21 mouse cellular contexts compared by ENCODE assay signal in the genomic region with DNA sequence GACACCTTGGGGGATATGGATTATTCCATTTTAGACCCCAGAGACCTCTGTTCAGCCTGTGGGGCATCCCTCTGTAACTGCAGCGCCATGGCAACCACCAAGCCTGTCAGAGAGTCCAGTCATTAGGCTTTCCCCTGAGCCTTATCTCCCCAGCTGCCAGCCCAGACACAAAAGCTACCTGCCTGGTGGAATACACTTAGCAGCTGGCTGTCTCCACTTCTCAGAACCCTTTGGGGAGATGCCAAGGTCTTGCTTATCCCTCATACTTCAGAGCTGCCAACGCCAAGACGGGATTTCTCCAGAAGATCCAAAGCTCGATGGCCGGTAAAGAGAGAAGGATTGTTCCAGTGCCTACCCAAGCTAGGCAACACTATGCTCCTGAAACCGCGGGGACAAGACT. TPM values are rescaled to one million over a fixed set of nuclear protein-coding genes. Genes with fewer than 3 reads are reported as not detected.
DNase-seq lines count a peak whose midpoint lies in the region; ATAC-seq lines count a peak whose summit lies in the region.
"Had no signal": no experiment of that assay in that cellular context is flagged by ENCODE, and none has a peak within 500 bp of the region (broad histone marks: within the 10 kb centered on the region; RNA-seq: fewer than 3 reads in every experiment).

No protein-coding gene starts in this region.

- DNase-seq in hindbrain, embryonic 10.5 days (ENCODE audit: low spot score), result peak; percentile 17
- no peak for DNase-seq in hindbrain, embryonic 11.5 days (ENCODE audit: low spot score)
- peak; percentile 21 for DNase-seq in retina, embryonic 14.5 days (ENCODE audit: low spot score)
- DNase-seq: adrenal gland, postnatal 25 days; gastrocnemius, postnatal 10 days; heart, adult 18-20 months; heart, postnatal 14 days; kidney, adult 11 months; left cerebral cortex, postnatal 4 days; right cerebral cortex, adult 18-20 months; thymus, postnatal 25 days had no signal

- peak overlapping the region; percentile 94 for H3K27ac ChIP-seq in hindbrain, embryonic 10.5 days
- H3K27ac ChIP-seq in hindbrain, embryonic 11.5 days (ENCODE audit: low read depth, low read length), result no peak overlapping the region
- H3K27ac ChIP-seq in neural tube, embryonic 13.5 days (replicated peaks), result peak overlapping the region; percentile 7
- no peak overlapping the region for H3K27ac ChIP-seq in neural tube, embryonic 15.5 days (replicated peaks)
- H3K27ac ChIP-seq in hindbrain, embryonic 13.5 days, result peak overlapping the region; percentile 90
- no peak overlapping the region for H3K27ac ChIP-seq in kidney, embryonic 16.5 days (ENCODE audit: low read length)
- H3K27ac ChIP-seq: macrophage; stomach, embryonic 15.5 days had no signal

- H3K4me2 ChIP-seq in hindbrain, embryonic 11.5 days (replicated peaks; ENCODE audit: low read depth, low read length), result no peak overlapping the region
- H3K4me2 ChIP-seq in neural tube, embryonic 13.5 days, result 0 out of 2 replicates have a peak overlapping the region, but pooled peaks have one; percentile 93
- H3K4me2 ChIP-seq in neural tube, embryonic 15.5 days, result no peak overlapping the region
- H3K4me2 ChIP-seq in hindbrain, embryonic 13.5 days, result 0 out of 2 replicates have a peak overlapping the region, but pooled peaks have one; percentile 95
- no peak overlapping the region for H3K4me2 ChIP-seq in kidney, embryonic 16.5 days (replicated peaks; ENCODE audit: low read depth, low read length)

- 76% methylated on average over 7 of the region's 7 CpGs for WGBS in hindbrain, embryonic 10.5 days
- WGBS in hindbrain, embryonic 11.5 days, result 80% methylated on average over 7 of the region's 7 CpGs
- 62% methylated on average over 7 of the region's 7 CpGs for WGBS in neural tube, embryonic 13.5 days
- WGBS in neural tube, embryonic 15.5 days, result 80% methylated on average over 7 of the region's 7 CpGs
- 69% methylated on average over 7 of the region's 7 CpGs for WGBS in hindbrain, embryonic 13.5 days
- 84% methylated on average over 7 of the region's 7 CpGs for WGBS in kidney, embryonic 16.5 days

- H3K4me1 ChIP-seq in hindbrain, embryonic 10.5 days (replicated peaks), result peaks cover 53% of the 10 kb centered on the region
- H3K4me1 ChIP-seq in hindbrain, embryonic 11.5 days (replicated peaks; ENCODE audit: control insufficient read depth, insufficient read depth, low read length), result peaks cover 10% of the 10 kb centered on the region; the same call in 1 of the 2 replicates
- peaks cover 59% of the 10 kb centered on the region for H3K4me1 ChIP-seq in neural tube, embryonic 13.5 days (replicated peaks)
- H3K4me1 ChIP-seq in neural tube, embryonic 15.5 days, result peaks cover 56% of the 10 kb centered on the region
- H3K4me1 ChIP-seq in hindbrain, embryonic 13.5 days (replicated peaks), result peaks cover 58% of the 10 kb centered on the region
- peaks cover 35% of the 10 kb centered on the region for H3K4me1 ChIP-seq in kidney, embryonic 16.5 days (ENCODE audit: insufficient read depth, low read length)

- peaks cover 20% of the 10 kb centered on the region for H3K36me3 ChIP-seq in hindbrain, embryonic 10.5 days
- H3K36me3 ChIP-seq in hindbrain, embryonic 11.5 days (ENCODE audit: control insufficient read depth, insufficient read depth, low read length), result no peaks in the 10 kb centered on the region
- H3K36me3 ChIP-seq in neural tube, embryonic 13.5 days, result peaks cover 13% of the 10 kb centered on the region
- peaks cover 9% of the 10 kb centered on the region for H3K36me3 ChIP-seq in neural tube, embryonic 15.5 days
- peaks cover 16% of the 10 kb centered on the region for H3K36me3 ChIP-seq in hindbrain, embryonic 13.5 days
- peaks cover 4% of the 10 kb centered on the region for H3K36me3 ChIP-seq in kidney, embryonic 16.5 days (ENCODE audit: insufficient read depth, low read length)

- no peak for ATAC-seq in hindbrain, embryonic 11.5 days (ENCODE audit: low FRiP score)
- ATAC-seq in neural tube, embryonic 13.5 days (ENCODE audit: low read depth), result no peak
- ATAC-seq in neural tube, embryonic 15.5 days (ENCODE audit: low FRiP score), result no peak
- no peak for ATAC-seq in hindbrain, embryonic 13.5 days (ENCODE audit: low FRiP score)
- no peak for ATAC-seq in granulocyte monocyte progenitor cell, adult 5-6 weeks (replicated peaks; ENCODE audit: poor library complexity, severe bottlenecking)
- no peak for ATAC-seq in kidney, embryonic 16.5 days (ENCODE audit: low FRiP score, low TSS enrichment)
- ATAC-seq: forebrain, embryonic 15.5 days had no signal

- no peak overlapping the region for H3K9ac ChIP-seq in hindbrain, embryonic 11.5 days (ENCODE audit: low read depth, low read length)
- no peak overlapping the region for H3K9ac ChIP-seq in neural tube, embryonic 13.5 days
- no peak overlapping the region for H3K9ac ChIP-seq in neural tube, embryonic 15.5 days (replicated peaks)
- H3K9ac ChIP-seq in hindbrain, embryonic 13.5 days, result no peak overlapping the region; the same call in 1 of the 2 replicates
- H3K9ac ChIP-seq in kidney, embryonic 16.5 days (replicated peaks; ENCODE audit: low read length), result no peak overlapping the region
- H3K9ac ChIP-seq: forebrain, embryonic 15.5 days; limb, embryonic 15.5 days; stomach, embryonic 15.5 days had no signal

- peaks cover 3% of the 10 kb centered on the region for H3K9me3 ChIP-seq in hindbrain, embryonic 10.5 days
- H3K9me3 ChIP-seq in hindbrain, embryonic 11.5 days (ENCODE audit: control insufficient read depth, low read length), result no peaks in the 10 kb centered on the region
- no peaks in the 10 kb centered on the region for H3K9me3 ChIP-seq in neural tube, embryonic 13.5 days
- no peaks in the 10 kb centered on the region for H3K9me3 ChIP-seq in neural tube, embryonic 15.5 days (replicated peaks)
- H3K9me3 ChIP-seq in hindbrain, embryonic 13.5 days, result no peaks in the 10 kb centered on the region
- H3K9me3 ChIP-seq in kidney, embryonic 16.5 days (ENCODE audit: low read length), result no peaks in the 10 kb centered on the region
- H3K9me3 ChIP-seq: forebrain, embryonic 15.5 days; limb, embryonic 15.5 days; stomach, embryonic 15.5 days had no signal

- H3K4me3 ChIP-seq in hindbrain, embryonic 10.5 days, result 0 out of 2 replicates have a peak overlapping the region, but pooled peaks have one; percentile 16
- H3K4me3 ChIP-seq in hindbrain, embryonic 11.5 days (ENCODE audit: low read depth, low read length), result no peak overlapping the region
- H3K4me3 ChIP-seq in neural tube, embryonic 13.5 days, result no peak overlapping the region
- H3K4me3 ChIP-seq in neural tube, embryonic 15.5 days (replicated peaks), result no peak overlapping the region
- H3K4me3 ChIP-seq in hindbrain, embryonic 13.5 days, result no peak overlapping the region
- H3K4me3 ChIP-seq in kidney, embryonic 16.5 days (ENCODE audit: low read length), result no peak overlapping the region
- H3K4me3 ChIP-seq: forebrain, embryonic 15.5 days; heart, embryonic 12.5 days; limb, embryonic 15.5 days; stomach, embryonic 15.5 days had no signal

- H3K27me3 ChIP-seq in hindbrain, embryonic 10.5 days (ENCODE audit: insufficient read depth, poor library complexity, severe bottlenecking), result peaks cover 12% of the 10 kb centered on the region
- no peaks in the 10 kb centered on the region for H3K27me3 ChIP-seq in hindbrain, embryonic 11.5 days (ENCODE audit: control insufficient read depth, insufficient read depth, low read length)
- no peaks in the 10 kb centered on the region for H3K27me3 ChIP-seq in neural tube, embryonic 13.5 days
- no peaks in the 10 kb centered on the region for H3K27me3 ChIP-seq in neural tube, embryonic 15.5 days (replicated peaks)
- no peaks in the 10 kb centered on the region for H3K27me3 ChIP-seq in hindbrain, embryonic 13.5 days
- H3K27me3 ChIP-seq in kidney, embryonic 16.5 days (ENCODE audit: insufficient read depth, low read length), result no peaks in the 10 kb centered on the region
- H3K27me3 ChIP-seq: forebrain, embryonic 15.5 days; heart, embryonic 12.5 days; limb, embryonic 15.5 days; stomach, embryonic 15.5 days had no signal

RNA-seq across cellular contexts. Expression of a gene that starts 1.0 kb away (rescaled TPM):
- 46.2 and 54.6 TPM in 2 replicates for polyA plus RNA-seq in hindbrain, embryonic 10.5 days (2016; fragmentation: Nextera tagmentation; extraction: Ambion mirVana)
- polyA plus RNA-seq in hindbrain, embryonic 11.5 days (2014; fragmentation: Nextera tagmentation; extraction: Ambion mirVana), result 23.4 and 30.4 TPM in 2 replicates
- polyA plus RNA-seq in neural tube, embryonic 13.5 days (2015; fragmentation: Nextera tagmentation; extraction: Ambion mirVana), result 61.3 and 61.7 TPM in 2 replicates
- polyA plus RNA-seq in neural tube, embryonic 15.5 days (2015; fragmentation: Nextera tagmentation; extraction: Ambion mirVana), result 58.2 and 59.0 TPM in 2 replicates
- 55.5 and 61.5 TPM in 2 replicates for polyA plus RNA-seq in hindbrain, embryonic 13.5 days (2015; fragmentation: Nextera tagmentation; extraction: Ambion mirVana)
- 8.1 and 13.9 TPM in 2 replicates for total RNA-seq in granulocyte monocyte progenitor cell, adult 5-6 weeks (2014; fragmentation: Nextera tagmentation)
- 20.2 and 22.4 TPM in 2 replicates for total RNA-seq in granulocyte monocyte progenitor cell, adult 5-6 weeks (2017)
- 46.5 and 48.2 TPM in 2 replicates for polyA plus RNA-seq in kidney, embryonic 16.5 days (2015; fragmentation: Nextera tagmentation; extraction: Ambion mirVana)

RNA-seq across cellular contexts. Expression of a gene that starts 1.1 kb away (rescaled TPM):
- polyA plus RNA-seq in hindbrain, embryonic 10.5 days (2016; fragmentation: Nextera tagmentation; extraction: Ambion mirVana), result 19.6 and 26.3 TPM in 2 replicates
- polyA plus RNA-seq in hindbrain, embryonic 11.5 days (2014; fragmentation: Nextera tagmentation; extraction: Ambion mirVana), result 18.4 and 25.3 TPM in 2 replicates
- polyA plus RNA-seq in neural tube, embryonic 13.5 days (2015; fragmentation: Nextera tagmentation; extraction: Ambion mirVana), result 22.0 and 24.7 TPM in 2 replicates
- 20.7 and 20.8 TPM in 2 replicates for polyA plus RNA-seq in neural tube, embryonic 15.5 days (2015; fragmentation: Nextera tagmentation; extraction: Ambion mirVana)
- 19.6 and 21.4 TPM in 2 replicates for polyA plus RNA-seq in hindbrain, embryonic 13.5 days (2015; fragmentation: Nextera tagmentation; extraction: Ambion mirVana)
- 10.3 and 14.5 TPM in 2 replicates for total RNA-seq in granulocyte monocyte progenitor cell, adult 5-6 weeks (2014; fragmentation: Nextera tagmentation)
- total RNA-seq in granulocyte monocyte progenitor cell, adult 5-6 weeks (2017), result 15.9 and 22.4 TPM in 2 replicates
- polyA plus RNA-seq in kidney, embryonic 16.5 days (2015; fragmentation: Nextera tagmentation; extraction: Ambion mirVana), result 22.6 and 23.8 TPM in 2 replicates

RNA-seq across cellular contexts. Expression of a gene that starts 17.5 kb away (rescaled TPM):
- 12.2 and 12.9 TPM in 2 replicates for polyA plus RNA-seq in hindbrain, embryonic 10.5 days (2016; fragmentation: Nextera tagmentation; extraction: Ambion mirVana)
- polyA plus RNA-seq in hindbrain, embryonic 11.5 days (2014; fragmentation: Nextera tagmentation; extraction: Ambion mirVana), result 10.1 and 11.7 TPM in 2 replicates
- polyA plus RNA-seq in neural tube, embryonic 13.5 days (2015; fragmentation: Nextera tagmentation; extraction: Ambion mirVana), result 12.6 and 15.6 TPM in 2 replicates
- 11.6 and 14.6 TPM in 2 replicates for polyA plus RNA-seq in neural tube, embryonic 15.5 days (2015; fragmentation: Nextera tagmentation; extraction: Ambion mirVana)
- polyA plus RNA-seq in hindbrain, embryonic 13.5 days (2015; fragmentation: Nextera tagmentation; extraction: Ambion mirVana), result 14.5 and 16.1 TPM in 2 replicates
- total RNA-seq in granulocyte monocyte progenitor cell, adult 5-6 weeks (2014; fragmentation: Nextera tagmentation), result 20.6 and 23.6 TPM in 2 replicates
- 16.4 and 23.0 TPM in 2 replicates for total RNA-seq in granulocyte monocyte progenitor cell, adult 5-6 weeks (2017)
- polyA plus RNA-seq in kidney, embryonic 16.5 days (2015; fragmentation: Nextera tagmentation; extraction: Ambion mirVana), result 7.8 and 11.6 TPM in 2 replicates

RNA-seq across cellular contexts. Expression of a gene that starts 29.4 kb away (rescaled TPM):
- 17.7 TPM in 2 replicates for polyA plus RNA-seq in hindbrain, embryonic 10.5 days (2016; fragmentation: Nextera tagmentation; extraction: Ambion mirVana)
- polyA plus RNA-seq in hindbrain, embryonic 11.5 days (2014; fragmentation: Nextera tagmentation; extraction: Ambion mirVana), result 7.7 and 9.8 TPM in 2 replicates
- 23.6 and 24.8 TPM in 2 replicates for polyA plus RNA-seq in neural tube, embryonic 13.5 days (2015; fragmentation: Nextera tagmentation; extraction: Ambion mirVana)
- 25.5 and 26.9 TPM in 2 replicates for polyA plus RNA-seq in neural tube, embryonic 15.5 days (2015; fragmentation: Nextera tagmentation; extraction: Ambion mirVana)
- polyA plus RNA-seq in hindbrain, embryonic 13.5 days (2015; fragmentation: Nextera tagmentation; extraction: Ambion mirVana), result 20.8 and 23.4 TPM in 2 replicates
- 60.4 and 74.6 TPM in 2 replicates for total RNA-seq in granulocyte monocyte progenitor cell, adult 5-6 weeks (2014; fragmentation: Nextera tagmentation)
- 32.7 and 36.7 TPM in 2 replicates for total RNA-seq in granulocyte monocyte progenitor cell, adult 5-6 weeks (2017)
- polyA plus RNA-seq in kidney, embryonic 16.5 days (2015; fragmentation: Nextera tagmentation; extraction: Ambion mirVana), result 16.6 and 19.1 TPM in 2 replicates

RNA-seq across cellular contexts. Expression of a gene that starts 46.0 kb away (rescaled TPM):
- polyA plus RNA-seq in hindbrain, embryonic 10.5 days (2016; fragmentation: Nextera tagmentation; extraction: Ambion mirVana), result 10.4 and 11.6 TPM in 2 replicates
- 5.8 and 9.5 TPM in 2 replicates for polyA plus RNA-seq in hindbrain, embryonic 11.5 days (2014; fragmentation: Nextera tagmentation; extraction: Ambion mirVana)
- 5.8 and 6.2 TPM in 2 replicates for polyA plus RNA-seq in neural tube, embryonic 13.5 days (2015; fragmentation: Nextera tagmentation; extraction: Ambion mirVana)
- polyA plus RNA-seq in neural tube, embryonic 15.5 days (2015; fragmentation: Nextera tagmentation; extraction: Ambion mirVana), result 4.5 and 7.7 TPM in 2 replicates
- 6.1 and 6.9 TPM in 2 replicates for polyA plus RNA-seq in hindbrain, embryonic 13.5 days (2015; fragmentation: Nextera tagmentation; extraction: Ambion mirVana)
- 141 and 238 TPM in 2 replicates for total RNA-seq in granulocyte monocyte progenitor cell, adult 5-6 weeks (2014; fragmentation: Nextera tagmentation)
- 155 and 176 TPM in 2 replicates for total RNA-seq in granulocyte monocyte progenitor cell, adult 5-6 weeks (2017)
- 16.8 and 18.3 TPM in 2 replicates for polyA plus RNA-seq in kidney, embryonic 16.5 days (2015; fragmentation: Nextera tagmentation; extraction: Ambion mirVana)

Comparison
In these comparisons a context has a peak if more than half of its experiments do, and no peak if none do; other contexts are left out.
1. H3K27ac ChIP-seq: peak in hindbrain, embryonic 10.5 days (single experiment), neural tube, embryonic 13.5 days (single experiment) and hindbrain, embryonic 13.5 days (single experiment); none in hindbrain, embryonic 11.5 days (single experiment), neural tube, embryonic 15.5 days (single experiment) and kidney, embryonic 16.5 days (single experiment).
2. H3K4me2 ChIP-seq: peak in neural tube, embryonic 13.5 days (single experiment) and hindbrain, embryonic 13.5 days (single experiment); none in hindbrain, embryonic 11.5 days (single experiment), neural tube, embryonic 15.5 days (single experiment) and kidney, embryonic 16.5 days (single experiment).